Mouse (Mus musculus) thymus, postnatal 14 days (tissue): Measurements from ENCODE around the gene Gm5127.
A peak's percentile ranks its signal among the peaks of the same experiment; 100 is the strongest.

Source experiments
- DNase-seq: peaks from one replicate; pipeline ENCODE4 v3.0.0; 2021

Gm5127 gene

DNA sequence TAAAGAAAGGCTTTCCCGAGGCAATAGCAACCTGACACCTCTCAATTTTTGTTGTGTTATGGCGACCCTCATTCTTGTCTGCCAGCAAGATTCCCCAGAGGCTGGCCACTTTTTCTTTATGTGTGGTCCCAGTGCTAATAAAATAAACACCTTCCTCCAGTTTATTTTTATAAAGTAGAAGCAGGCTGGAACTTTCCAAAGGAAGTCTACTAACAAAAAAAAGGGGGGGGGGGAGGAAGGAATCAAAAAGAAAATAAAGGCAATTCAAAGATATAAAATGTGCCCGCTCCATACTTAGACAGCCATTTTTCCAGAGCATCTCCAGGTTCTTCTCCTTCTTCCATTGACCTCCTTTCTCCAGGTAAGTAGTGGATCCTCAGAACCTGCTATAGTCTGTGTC, at the start of gene Gm5127:
Gm5127 (plus strand) TSS at position 301 of the 400 bp plus-strand sequence.
- DNase-seq: no peak

GRCm38 (mm10) chrX:106536359-106536758, 46.6 kb upstream of the Gm5127 start:
- DNase-seq: no peak

- no peak for DNase-seq
Measured at GRCm38 (mm10) chrX:106555457-106555856, 27.5 kb upstream of the Gm5127 start.

GRCm38 (mm10) chrX:106578966-106579365, 4.0 kb upstream of the Gm5127 start:
- no peak for DNase-seq

- no peak for DNase-seq
Measured at GRCm38 (mm10) chrX:106580410-106580809, 2.6 kb upstream of the Gm5127 start.

DNA sequence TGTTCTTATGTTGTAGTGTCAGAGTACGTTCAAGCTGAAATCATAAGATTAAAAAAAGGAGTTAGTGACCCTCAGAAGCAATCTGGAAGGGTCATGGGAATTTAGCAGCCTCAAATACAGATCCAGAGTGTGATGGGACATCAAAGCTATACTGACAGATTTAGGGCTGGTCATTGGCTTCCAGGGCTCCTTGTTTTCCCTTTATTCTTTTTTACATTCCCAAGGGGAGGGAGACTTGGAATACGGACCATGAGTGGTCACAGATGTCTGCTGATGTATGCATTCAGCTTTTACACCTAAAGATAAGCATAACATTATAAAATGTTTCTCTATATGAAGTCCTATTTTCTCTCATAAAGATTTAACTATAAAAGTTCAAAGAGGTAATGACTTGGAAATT, 789 bp upstream of the Gm5127 start:
- DNase-seq: no peak

DNA sequence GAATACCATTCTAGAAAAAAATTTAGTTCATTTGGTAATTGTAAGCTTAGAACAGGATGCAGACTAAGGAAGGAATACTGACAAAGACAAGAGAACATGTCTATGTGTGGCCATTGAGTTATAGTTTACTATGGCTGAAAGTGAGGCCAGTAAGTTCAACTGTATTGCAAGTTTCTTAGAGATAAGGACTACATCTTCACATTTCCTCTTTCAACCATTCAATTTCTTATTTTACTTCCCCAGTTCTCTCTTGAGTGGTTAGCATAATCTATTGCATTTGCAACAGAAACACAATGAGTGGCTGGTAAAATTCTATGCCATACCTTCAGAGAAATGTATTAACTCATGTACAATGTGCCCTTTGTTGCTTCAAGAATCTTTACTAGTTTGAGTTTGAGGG, 10.9 kb downstream of the Gm5127 start:
- DNase-seq: no peak

GRCm38 (mm10) chrX:106595904-106596303, 12.9 kb downstream of the Gm5127 start:
- no peak for DNase-seq

GRCm38 (mm10) chrX:106602574-106603258, 19.7 kb downstream of the Gm5127 start:
- DNase-seq: no peak

DNA sequence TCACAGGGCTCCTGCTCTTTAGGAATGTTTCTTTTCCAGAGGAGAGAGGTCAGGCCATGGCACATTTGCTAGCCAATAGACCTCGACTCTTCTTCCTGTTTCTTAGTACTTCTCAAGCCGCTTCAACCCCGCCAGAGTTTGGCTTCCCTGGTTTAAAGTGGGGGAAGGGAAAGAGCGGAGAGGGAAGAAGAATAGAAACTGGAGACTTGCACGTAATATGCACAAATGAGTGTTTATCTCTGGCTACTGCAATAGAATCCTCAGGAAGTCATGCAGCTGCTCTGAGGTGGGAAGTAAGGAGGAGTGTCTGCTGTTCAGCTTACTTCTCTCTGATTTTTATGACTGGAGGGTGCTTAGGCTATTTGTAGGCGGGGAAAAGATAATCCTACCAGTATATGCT, 20.4 kb downstream of the Gm5127 start, which contains the start of gene Cysltr1:
Cysltr1 (minus strand) TSS at position 294 of the 400 bp plus-strand sequence.
- DNase-seq: peak; percentile 2

GRCm38 (mm10) chrX:106622512-106622911, 39.5 kb downstream of the Gm5127 start:
- no peak for DNase-seq

GRCm38 (mm10) chrX:106623667-106624066, 40.7 kb downstream of the Gm5127 start:
- no peak for DNase-seq

GRCm38 (mm10) chrX:106628514-106628913, 45.5 kb downstream of the Gm5127 start:
- no peak for DNase-seq

- DNase-seq: no peak
Measured at GRCm38 (mm10) chrX:106633543-106633942, 50.6 kb downstream of the Gm5127 start.

GRCm38 (mm10) chrX:106634799-106635541, 52.0 kb downstream of the Gm5127 start:
- no peak for DNase-seq

- DNase-seq: no peak
Measured at GRCm38 (mm10) chrX:106662101-106662500, 79.1 kb downstream of the Gm5127 start.

- no peak for DNase-seq
Measured at GRCm38 (mm10) chrX:106704590-106704989, 121.6 kb downstream of the Gm5127 start.

DNA sequence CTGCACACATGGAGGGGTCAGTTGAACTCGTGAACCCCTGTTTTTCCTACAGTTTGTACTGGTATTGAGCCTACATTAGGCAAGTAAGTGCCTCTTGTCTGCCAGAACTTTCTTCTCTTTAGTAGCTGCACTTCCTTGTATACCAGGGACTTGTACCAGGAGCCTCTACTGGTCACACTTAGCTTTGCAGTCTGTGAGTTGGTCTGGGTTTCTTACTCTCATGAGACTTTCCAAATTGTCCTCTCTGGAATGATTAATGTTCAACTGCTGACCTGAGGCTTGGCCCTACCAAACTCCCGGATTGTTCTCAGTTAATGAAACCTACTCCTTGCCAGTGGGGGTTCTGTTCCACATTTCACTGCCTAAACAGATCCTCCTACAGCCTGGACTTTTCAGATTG, 134.2 kb downstream of the Gm5127 start:
- DNase-seq: no peak

GRCm38 (mm10) chrX:106742241-106742640, 159.3 kb downstream of the Gm5127 start:
- DNase-seq: no peak

- DNase-seq: no peak
Measured at GRCm38 (mm10) chrX:106755272-106755671, 172.3 kb downstream of the Gm5127 start.
